Mouse (Mus musculus): ENCODE data around the gene Zscan22. TPM values are rescaled to one million over a fixed set of nuclear protein-coding genes. Genes with fewer than 3 reads are reported as not detected.
"Not testable (repeated sequence)": the region's sequence is repeated elsewhere in the genome, so short reads cannot be mapped to it uniquely, and the experiment has no call there.

Gene Zscan22
- total RNA-seq, 1 experiment from 2014 or later: 13.6 TPM

DNA sequence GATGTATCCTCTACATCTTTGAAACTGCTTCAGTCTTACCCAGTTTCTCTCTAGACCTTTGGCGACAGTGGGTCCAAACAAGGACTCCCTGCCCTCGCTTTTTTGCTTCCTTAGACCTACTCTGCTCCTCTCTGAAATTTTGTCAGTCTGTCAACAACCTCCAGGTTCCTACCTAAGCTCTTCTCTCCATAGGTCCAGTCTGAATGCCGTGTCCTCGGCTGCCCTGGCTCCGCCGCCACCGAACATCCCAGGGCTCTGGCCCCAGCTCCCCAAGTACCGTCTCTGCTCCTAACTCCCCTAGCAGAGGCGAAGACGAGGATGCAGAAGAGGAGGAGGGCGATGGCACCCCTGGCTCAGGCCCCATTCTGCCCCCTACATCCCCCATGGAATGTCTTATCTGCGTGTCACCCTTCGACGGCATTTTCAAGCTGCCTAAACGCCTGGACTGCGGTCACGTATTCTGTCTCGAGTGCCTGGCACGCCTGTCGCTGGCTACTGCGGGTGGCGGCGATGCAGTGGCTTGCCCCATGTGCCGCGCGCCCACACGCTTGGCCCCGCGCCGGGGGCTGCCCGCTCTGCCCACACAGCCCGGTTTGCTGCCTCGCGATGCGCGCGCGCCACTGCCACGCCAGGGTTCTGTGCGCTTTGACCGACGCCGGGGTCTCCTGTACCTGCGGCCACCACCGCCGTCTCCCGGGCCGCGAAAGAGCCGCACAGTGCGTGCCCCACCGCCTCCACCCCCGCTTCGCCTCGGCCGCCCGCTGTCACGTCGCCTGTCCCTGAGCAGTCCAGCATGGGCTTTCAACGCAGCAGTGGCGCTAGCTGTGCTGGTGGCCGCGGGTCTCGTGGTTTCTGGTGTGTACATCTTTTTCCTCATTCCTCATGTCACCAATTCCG, 30.3 kb downstream of the Zscan22 start:
- DNase-seq: peak; percentile 31

DNA sequence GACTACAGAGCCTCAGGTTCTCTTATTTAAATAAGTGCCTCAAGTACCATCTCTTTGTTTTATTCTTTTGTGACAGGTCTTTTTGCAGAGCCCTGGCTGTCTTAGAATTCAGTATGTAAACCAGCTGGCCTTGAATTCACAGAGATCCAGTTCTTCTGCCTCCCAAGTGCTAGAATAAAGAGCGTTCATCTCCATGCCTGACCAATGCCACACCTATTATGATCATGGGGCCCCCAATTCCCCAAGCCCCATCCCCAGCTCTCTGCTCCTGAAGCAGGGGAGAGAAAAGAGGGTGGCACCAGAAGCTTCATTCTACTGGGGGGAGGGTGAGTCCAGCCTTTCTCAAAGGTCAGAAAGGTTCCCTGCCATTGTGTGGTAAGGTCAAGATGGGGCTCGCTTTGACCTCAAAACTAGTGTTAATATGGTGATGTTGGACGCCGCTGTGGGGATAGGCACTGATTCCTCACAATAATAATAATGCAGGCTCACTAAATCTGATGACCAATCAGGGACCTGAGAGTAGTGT, 36.1 kb downstream of the Zscan22 start:
- no peak for DNase-seq

- no peak for DNase-seq
Measured at GRCm38 (mm10) chr7:12934808-12935207, 37.2 kb downstream of the Zscan22 start.

DNA sequence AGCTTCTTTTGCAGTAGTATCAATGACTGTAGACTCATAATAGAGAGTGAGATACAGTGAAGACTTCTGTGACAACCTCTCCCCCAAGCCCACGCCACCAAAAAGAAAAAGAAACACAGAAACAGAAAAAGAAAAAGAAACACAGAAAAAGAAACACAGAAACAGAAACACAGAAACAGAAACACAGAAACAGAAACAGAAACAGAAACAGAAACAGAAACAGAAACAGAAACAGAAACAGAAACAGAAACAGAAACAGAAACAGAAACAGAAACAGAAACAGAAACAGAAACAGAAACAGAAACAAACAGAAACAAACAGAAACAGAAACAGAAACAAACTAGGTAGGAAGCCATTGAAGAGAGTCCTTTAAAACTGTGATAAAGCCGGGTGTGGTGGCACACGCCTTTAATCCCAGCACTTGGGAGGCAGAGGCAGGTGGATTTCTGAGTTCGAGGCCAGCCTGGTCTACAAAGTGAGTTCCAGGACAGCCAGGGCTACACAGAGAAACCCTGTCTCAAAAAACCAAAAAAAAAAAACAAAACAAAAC, 39.7 kb downstream of the Zscan22 start:
- not testable (repeated sequence) for DNase-seq

GRCm38 (mm10) chr7:12940599-12940998, 43.0 kb downstream of the Zscan22 start:
- DNase-seq: no peak

DNA sequence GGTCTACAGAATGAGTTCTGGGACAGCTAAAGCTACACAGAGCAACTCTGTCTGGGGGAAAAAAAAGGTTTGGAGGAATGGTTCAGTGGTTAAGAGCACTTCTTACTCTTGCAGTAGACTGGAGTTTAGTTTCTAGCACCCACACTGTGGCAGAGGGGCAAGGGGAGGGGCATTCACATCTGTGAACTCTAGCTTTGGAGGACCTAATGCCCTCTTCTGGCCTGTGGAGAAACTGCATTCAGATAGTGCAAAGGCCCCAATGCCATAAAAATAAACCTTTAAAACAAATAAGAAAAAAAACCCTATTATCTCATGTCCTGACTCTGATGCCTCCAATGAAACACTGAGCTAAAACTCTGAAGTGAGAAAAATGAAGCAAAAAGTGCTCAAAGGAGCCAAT, 45.9 kb downstream of the Zscan22 start:
- no peak for DNase-seq

GRCm38 (mm10) chr7:12949032-12949871, 51.6 kb downstream of the Zscan22 start:
- DNase-seq: peak; percentile 88

DNA sequence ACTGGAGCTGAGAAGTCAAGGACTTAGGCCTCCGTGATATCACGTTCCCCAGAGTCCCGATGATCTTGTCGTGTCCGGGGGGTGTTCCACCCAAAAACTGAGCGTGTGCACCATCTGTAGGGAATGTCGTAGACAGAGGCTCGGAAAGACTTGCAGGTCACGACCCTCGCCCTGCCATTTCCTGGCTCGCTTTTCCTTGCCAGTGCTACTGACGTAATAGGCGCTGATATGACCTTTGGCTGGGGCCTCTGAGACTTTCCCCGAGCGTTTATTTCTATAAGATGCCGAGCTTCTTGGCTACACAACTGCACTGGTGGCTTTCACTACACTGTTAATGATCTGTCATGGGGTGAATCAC, 52.2 kb downstream of the Zscan22 start:
- no peak for DNase-seq

DNA sequence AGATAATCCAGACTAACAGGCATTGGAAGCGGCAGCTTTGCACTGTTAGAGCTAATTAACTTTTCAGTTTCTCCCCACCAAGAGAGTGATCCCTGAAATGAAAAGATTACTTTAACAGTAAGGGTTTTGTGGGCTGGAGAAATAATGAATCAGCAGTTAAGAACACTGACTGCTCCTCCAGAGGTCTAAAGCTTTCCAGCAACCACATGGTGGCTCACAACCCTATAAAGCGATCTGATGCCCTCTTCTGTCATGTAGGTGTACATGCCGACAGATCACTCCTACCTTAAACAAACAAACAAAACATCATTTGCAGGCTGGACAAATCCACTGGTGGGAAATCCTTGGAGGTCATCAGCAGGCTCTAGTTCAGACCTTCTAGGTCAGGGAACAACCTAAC, 57.3 kb downstream of the Zscan22 start:
- DNase-seq: no peak

GRCm38 (mm10) chr7:12957511-12957910, 59.9 kb downstream of the Zscan22 start:
- no peak for DNase-seq

Other genes starting within 250 kb of the Zscan22 start
- not detected in 2 replicates for gene Vmn2r55, start 212.8 kb upstream of the Zscan22 start, total RNA-seq (2021)
- gene Vmn2r56, start 162.8 kb upstream of the Zscan22 start, total RNA-seq (2021): not detected in 2 replicates
- 5.8 and 8.1 TPM in 2 replicates for gene Zscan18, start 94.2 kb upstream of the Zscan22 start, total RNA-seq (2021)
- gene Zfp329, start 79.0 kb upstream of the Zscan22 start, total RNA-seq (2021): 15.1 and 15.2 TPM in 2 replicates
- 23.1 and 27.2 TPM in 2 replicates for gene Zfp110, start 63.1 kb upstream of the Zscan22 start, total RNA-seq (2021)
- gene Zfp128, start 16.6 kb upstream of the Zscan22 start, total RNA-seq (2021): 3.6 and 3.7 TPM in 2 replicates
- 829 and 881 TPM in 2 replicates for gene Rps5, start 24.5 kb downstream of the Zscan22 start, total RNA-seq (2021)
- gene Rnf225, start 29.6 kb downstream of the Zscan22 start, total RNA-seq (2021): 0.18 and 0.29 TPM in 2 replicates
- 12.8 and 13.1 TPM in 2 replicates for gene Zfp324, start 68.0 kb downstream of the Zscan22 start, total RNA-seq (2021)
- gene Zfp446, start 80.0 kb downstream of the Zscan22 start, total RNA-seq (2021): 8.0 and 9.0 TPM in 2 replicates
- 6.2 TPM in 1 of 2 replicates, not detected in the other for gene Slc27a5, start 100.4 kb downstream of the Zscan22 start, total RNA-seq (2021)
- gene Trim28, start 101.3 kb downstream of the Zscan22 start, total RNA-seq (2021): 273 and 297 TPM in 2 replicates
- 15.3 and 16.1 TPM in 2 replicates for gene Zbtb45, start 112.2 kb downstream of the Zscan22 start, total RNA-seq (2021)
- gene Chmp2a, start 137.0 kb downstream of the Zscan22 start, total RNA-seq (2021): 218 and 223 TPM in 2 replicates
- 170 and 192 TPM in 2 replicates for gene Ube2m, start 140.5 kb downstream of the Zscan22 start, total RNA-seq (2021)
- 3.8 and 4.1 TPM in 2 replicates for gene Mzf1, start 156.9 kb downstream of the Zscan22 start, total RNA-seq (2021)
- not detected in 2 replicates for gene Vmn1r85, start 197.4 kb downstream of the Zscan22 start, total RNA-seq (2021)
- gene Vmn1r86, start 222.1 kb downstream of the Zscan22 start, total RNA-seq (2021): not detected in 2 replicates
- gene Vmn1r87, start 242.3 kb downstream of the Zscan22 start, total RNA-seq (2021): not detected in 2 replicates

All from adrenal gland, postnatal 25 days (tissue).